Mouse (Mus musculus) midbrain, postnatal 0 days (tissue): Measurements from ENCODE around the gene Clk2. TPM values are rescaled to one million over a fixed set of nuclear protein-coding genes. Genes with fewer than 3 reads are reported as not detected.
A peak's percentile ranks its signal among the peaks of the same experiment; 100 is the strongest.
"Not testable (repeated sequence)": the region's sequence is repeated elsewhere in the genome, so short reads cannot be mapped to it uniquely, and the experiment has no call there.

Source experiments
- ATAC-seq: fragments of 200-750 bp; cut with Nextera tagmentation; 2 replicates; pipeline ENCODE4 v1.8.0; 2017; ENCODE audit warnings: moderate number of reproducible peaks, mild to moderate bottlenecking, moderate TSS enrichment, moderate library complexity; ENCODE audit not compliant: low FRiP score
- DNase-seq: peaks from one replicate; pipeline ENCODE4 v3.0.0-alpha.2; 2015; ENCODE audit warnings: low spot score
- H3K27ac ChIP-seq: fragments of 300-500 bp; sonication (generic); 2 replicates; pipeline ENCODE4 v1.5.1; 2014; ENCODE audit warnings: low read depth, mild to moderate bottlenecking, low read length, mixed read lengths
- H3K27me3 ChIP-seq: fragments of 300-500 bp; sonication (generic); 2 replicates; pipeline ENCODE4 v1.6.1; 2014; ENCODE audit warnings: low read length, control low read depth, mixed read lengths; ENCODE audit not compliant: insufficient read depth
- H3K36me3 ChIP-seq: fragments of 300-500 bp; sonication (generic); 2 replicates; pipeline ENCODE4 v1.6.1; 2014; ENCODE audit warnings: low read length, control low read depth, mixed read lengths; ENCODE audit not compliant: insufficient read depth
- H3K4me1 ChIP-seq: fragments of 300-500 bp; sonication (generic); 2 replicates; pipeline ENCODE4 v1.6.1; 2014; ENCODE audit warnings: mild to moderate bottlenecking, control low read depth, antibody characterized with exemption, low read length, mixed read lengths; ENCODE audit not compliant: insufficient read depth
- H3K4me2 ChIP-seq: fragments of 300-500 bp; sonication (generic); 2 replicates; pipeline ENCODE4 v1.6.1; 2014; ENCODE audit warnings: low read depth, mild to moderate bottlenecking, low read length, mixed read lengths; ENCODE audit not compliant: poor library complexity, severe bottlenecking
- H3K4me3 ChIP-seq: fragments of 300-500 bp; sonication (generic); 2 replicates; pipeline ENCODE4 v1.5.1; 2014; ENCODE audit warnings: low read depth, mild to moderate bottlenecking, low read length, moderate library complexity
- H3K9ac ChIP-seq: fragments of 300-500 bp; sonication (generic); replicated peaks from 2 replicates; pipeline ENCODE4 v1.6.1; 2014; ENCODE audit warnings: mild to moderate bottlenecking, low read length, moderate library complexity, mixed read lengths; ENCODE audit not compliant: poor library complexity, severe bottlenecking
- H3K9me3 ChIP-seq: fragments of 300-500 bp; sonication (generic); 2 replicates; pipeline ENCODE4 v1.6.1; 2016; ENCODE audit warnings: low read length, control low read depth
- CTCF ChIP-seq: IDR thresholded peaks from 2 replicates; pipeline ENCODE4 v1.5.1; 2016; ENCODE audit warnings: antibody characterized with exemption, mild to moderate bottlenecking
- WGBS: fragments of 180-500 bp; shearing (Covaris S2); extraction: QIAGEN DNeasy Blood & Tissue Kit; methylation state at CpG from one replicate; pipeline ENCODE4 v1.1.7; 2014; 5-methylcytosine and 5-hydroxymethylcytosine counted together
- polyA plus RNA-seq: library from polyadenylated mRNA; unstranded; fragments of >200 nt; fragmentation: Nextera tagmentation; extraction: Ambion mirVana; gene quantifications from 2 replicates; pipeline ENCODE4 v1.2.1, GENCODE M21; 2015
- total RNA-seq: library from RNA; depleted of rRNA; stranded (reverse); fragments of >200 nt; gene quantifications from 2 replicates; pipeline ENCODE4 v1.2.3, GENCODE M21; 2014

The Clk2 gene
- total and polyA plus RNA-seq, 2 experiments from 2014 or later: 12.6 to 38.9 TPM

GRCm38 (mm10) chr3:89156951-89157350 lies 7.6 kb upstream of the Clk2 start:
- Histone ChIP-seq H3K9ac (no peak overlapping the region), H3K27ac (no peak overlapping the region), H3K36me3 (no peaks in the 10 kb centered on the region), H3K4me3 (no peak overlapping the region), H3K27me3 (no peaks in the 10 kb centered on the region), H3K4me2 (no peak overlapping the region), H3K9me3 (no peaks in the 10 kb centered on the region), H3K4me1 (peaks cover 4% of the 10 kb centered on the region; the same call in 1 of the 2 replicates)
- DNase-seq (no peak), ATAC-seq (no peak)
- 87% methylated on average over 8 of the region's 8 CpGs for WGBS
- no peak for TF ChIP-seq CTCF

- Histone ChIP-seq H3K9me3 (no peaks in the 10 kb centered on the region), H3K4me1 (peaks cover 4% of the 10 kb centered on the region; the same call in 1 of the 2 replicates), H3K9ac (peak overlapping the region; percentile 69), H3K27ac (peak overlapping the region; percentile 70), H3K4me2 (peak overlapping the region; percentile 79), H3K4me3 (peak overlapping the region; percentile 76), H3K27me3 (no peaks in the 10 kb centered on the region), H3K36me3 (no peaks in the 10 kb centered on the region)
- TF ChIP-seq CTCF: no peak
- DNase-seq (no peak), ATAC-seq (no peak)
- WGBS: 10% methylated on average over 7 of the region's 7 CpGs
Observed at GRCm38 (mm10) chr3:89158651-89159050, 5.9 kb upstream of the Clk2 start.

- H3K9me3 ChIP-seq: no peaks in the 10 kb centered on the region
- peak overlapping the region; percentile 79 for H3K4me2 ChIP-seq
- DNase-seq (no peak), ATAC-seq (peak; percentile 18; the same call in 1 of the 2 replicates)
- H3K27ac ChIP-seq: peak overlapping the region; percentile 70
- H3K9ac ChIP-seq: peak overlapping the region; percentile 69
- no peaks in the 10 kb centered on the region for H3K27me3 ChIP-seq
- H3K4me3 ChIP-seq: peak overlapping the region; percentile 76
- H3K4me1 ChIP-seq: peaks cover 4% of the 10 kb centered on the region; the same call in 1 of the 2 replicates
- no peak for TF ChIP-seq CTCF
- WGBS: 0% methylated on average over 13 of the region's 13 CpGs
- no peaks in the 10 kb centered on the region for H3K36me3 ChIP-seq
Observed at GRCm38 (mm10) chr3:89159211-89159610, 5.4 kb upstream of the Clk2 start.

- Histone ChIP-seq H3K27ac (peak within 1 kb of the TSS; percentile 70), H3K36me3 (no peaks in the 10 kb centered on the region), H3K27me3 (no peaks in the 10 kb centered on the region), H3K4me3 (peak within 1 kb of the TSS; percentile 76), H3K4me2 (peak within 1 kb of the TSS; percentile 79), H3K9me3 (no peaks in the 10 kb centered on the region), H3K9ac (peak within 1 kb of the TSS; percentile 69), H3K4me1 (peaks cover 4% of the 10 kb centered on the region; the same call in 1 of the 2 replicates)
- DNase-seq (peak; percentile 77), ATAC-seq (peak; percentile 82)
- peak; percentile 77 for TF ChIP-seq CTCF
- under 1% methylated on average over 59 of the region's 66 CpGs for WGBS
Observed at GRCm38 (mm10) chr3:89159616-89160344, 4.8 kb upstream of the Clk2 start, which contains the start of gene Hcn3. Gene Hcn3, minus strand, starts transcription at chr3:89160196.

- H3K9me3 ChIP-seq, H3K9ac ChIP-seq, H3K4me2 ChIP-seq, ATAC-seq, H3K36me3 ChIP-seq, H3K4me3 ChIP-seq, DNase-seq, H3K27ac ChIP-seq, H3K27me3 ChIP-seq: not testable (repeated sequence)
- H3K4me1 ChIP-seq: peaks cover 11% of the 10 kb centered on the region; the same call in 1 of the 2 replicates
Observed at GRCm38 (mm10) chr3:89161207-89161606, 3.4 kb upstream of the Clk2 start.

- Histone ChIP-seq H3K36me3 (peaks cover 3% of the 10 kb centered on the region; the same call in 1 of the 2 replicates), H3K27me3 (no peaks in the 10 kb centered on the region), H3K27ac (no peak overlapping the region), H3K4me3 (no peak overlapping the region), H3K9me3 (no peaks in the 10 kb centered on the region), H3K4me1 (peaks cover 11% of the 10 kb centered on the region; the same call in 1 of the 2 replicates), H3K9ac (no peak overlapping the region), H3K4me2 (no peak overlapping the region)
- DNase-seq (no peak), ATAC-seq (no peak)
- TF ChIP-seq CTCF: no peak
- 81% methylated on average over 4 of the region's 4 CpGs for WGBS
Observed at GRCm38 (mm10) chr3:89161786-89162185, 2.8 kb upstream of the Clk2 start.
